Mouse (Mus musculus): ENCODE results near the gene Emilin2. TPM values are rescaled to one million over a fixed set of nuclear protein-coding genes. Genes with fewer than 3 reads are reported as not detected.

Gene Emilin2
- total and polyA plus RNA-seq, 3 experiments, result 0.34 to 0.38 TPM; not detected in 1

- Histone ChIP-seq H3K9me3 (replicated peaks; ENCODE audit: low read length) (no peaks in the 10 kb centered on the region), H3K27ac (ENCODE audit: insufficient read depth, low read depth) (no peak overlapping the region)
Measured at GRCm38 (mm10) chr17:71301413-71301812, 10.4 kb downstream of the Emilin2 start.

GRCm38 (mm10) chr17:71300338-71300737 lies 11.4 kb downstream of the Emilin2 start:
- dilution Hi-C loops (cut with MboI; ENCODE audit: extremely low pct_ligation_motif_present, extremely low pct_unique_long_range_greater_than_20kb, low sequenced_read_pairs), result no loop called here
- H3K36me3 ChIP-seq (replicated peaks in 1 of 2; ENCODE audit: control insufficient read depth in 1 of 2, insufficient read depth in 1 of 2, low read length in 1 of 2), result no peaks in the 10 kb centered on the region

More at GRCm38 (mm10) chr17:71301413-71301812, 10.4 kb downstream of the Emilin2 start:
- no peaks in the 10 kb centered on the region for H3K27me3 ChIP-seq (replicated peaks)
- no peaks in the 10 kb centered on the region for H3K79me2 ChIP-seq (replicated peaks; ENCODE audit: control insufficient read depth, extremely low read depth, insufficient read depth, poor library complexity, severe bottlenecking)
- no peak overlapping the region for H3K4me2 ChIP-seq (ENCODE audit: insufficient read depth, low read depth, poor library complexity, severe bottlenecking)
- no peaks in the 10 kb centered on the region for H3K4me1 ChIP-seq (ENCODE audit: control insufficient read depth in 1 of 2, insufficient read depth in 2 of 2)
- dilution Hi-C loops (cut with MboI; ENCODE audit: extremely low pct_ligation_motif_present, extremely low pct_unique_long_range_greater_than_20kb, low sequenced_read_pairs), result no loop called here
- no peak for TF ChIP-seq CHD1 (IDR thresholded peaks at IDR 0.05; ENCODE audit: low read depth, low read length)
- TF ChIP-seq GABPA (IDR thresholded peaks at IDR 0.05; ENCODE audit: insufficient replicate concordance, low read depth, low read length), result no peak
- TF ChIP-seq CTCF (conservative IDR thresholded peaks at IDR 0.05 in 1 of 2, IDR thresholded peaks at IDR 0.05 in 1 of 2; ENCODE audit: low read depth in 2 of 2, low read length in 2 of 2), result no peak
- no peak for TF ChIP-seq MYC (IDR thresholded peaks at IDR 0.05; ENCODE audit: low read depth, low read length)
- no peak for TF ChIP-seq MAX (IDR thresholded peaks at IDR 0.05; ENCODE audit: low read length)
- no peak for TF ChIP-seq RAD21 (IDR thresholded peaks at IDR 0.05; ENCODE audit: low read depth, low read length)
- TF ChIP-seq MAFK (IDR thresholded peaks at IDR 0.05; ENCODE audit: insufficient replicate concordance, low read length), result no peak
- no peak for TF ChIP-seq MAZ (IDR thresholded peaks at IDR 0.05; ENCODE audit: low read depth, low read length)
- TF ChIP-seq ZC3H11A (IDR thresholded peaks at IDR 0.05; ENCODE audit: low read depth, low read length), result no peak
- TF ChIP-seq SMC3 (IDR thresholded peaks at IDR 0.05; ENCODE audit: low read depth, low read length), result no peak
- H3K4me3 ChIP-seq (replicated peaks in 1 of 3; ENCODE audit: low read depth in 2 of 3, low read length in 2 of 3, poor library complexity in 1 of 3), result no peak overlapping the region
- H3K9ac ChIP-seq (ENCODE audit: insufficient read depth, low read depth), result no peak overlapping the region
- in situ Hi-C loops (cut with MboI; ENCODE audit: low pct_ligation_motif_present, low pct_unique_long_range_greater_than_20kb, low sequenced_read_pairs), result no loop called here
- no peak for DNase-seq (ENCODE audit: extremely low read depth)
- H3K36me3 ChIP-seq (replicated peaks in 1 of 2; ENCODE audit: control insufficient read depth in 1 of 2, insufficient read depth in 1 of 2, low read length in 1 of 2), result no peaks in the 10 kb centered on the region

GRCm38 (mm10) chr17:71299879-71300278 lies 11.9 kb downstream of the Emilin2 start:
- no peak overlapping the region for H3K27ac ChIP-seq (ENCODE audit: insufficient read depth, low read depth)
- H3K79me2 ChIP-seq (replicated peaks; ENCODE audit: control insufficient read depth, extremely low read depth, insufficient read depth, poor library complexity, severe bottlenecking), result no peaks in the 10 kb centered on the region
- no peak overlapping the region for H3K9ac ChIP-seq (ENCODE audit: insufficient read depth, low read depth)
- dilution Hi-C loops (cut with MboI; ENCODE audit: extremely low pct_ligation_motif_present, extremely low pct_unique_long_range_greater_than_20kb, low sequenced_read_pairs), result no loop called here
- in situ Hi-C loops (cut with MboI; ENCODE audit: low pct_ligation_motif_present, low pct_unique_long_range_greater_than_20kb, low sequenced_read_pairs), result no loop called here
- no peak overlapping the region for H3K4me2 ChIP-seq (ENCODE audit: insufficient read depth, low read depth, poor library complexity, severe bottlenecking)
- H3K36me3 ChIP-seq (replicated peaks in 1 of 2; ENCODE audit: control insufficient read depth in 1 of 2, insufficient read depth in 1 of 2, low read length in 1 of 2), result no peaks in the 10 kb centered on the region
- no peak overlapping the region for H3K4me3 ChIP-seq (replicated peaks in 1 of 3; ENCODE audit: low read depth in 2 of 3, low read length in 2 of 3, poor library complexity in 1 of 3)
- no peaks in the 10 kb centered on the region for H3K9me3 ChIP-seq (replicated peaks; ENCODE audit: low read length)
- TF ChIP-seq HCFC1 (IDR thresholded peaks at IDR 0.05; ENCODE audit: low read depth, low read length) (no peak), IRF4 (IDR thresholded peaks at IDR 0.05; ENCODE audit: low read depth, low read length) (no peak), EP300 (IDR thresholded peaks at IDR 0.05; ENCODE audit: low read length) (no peak), USF2 (conservative IDR thresholded peaks at IDR 0.05; ENCODE audit: low read depth, low read length) (no peak), POLR2A (IDR thresholded peaks at IDR 0.05; ENCODE audit: low read depth, low read length) (no peak), JUND (conservative IDR thresholded peaks at IDR 0.05; ENCODE audit: low read depth, low read length) (no peak)
- H3K27me3 ChIP-seq (replicated peaks), result no peaks in the 10 kb centered on the region
- no peak for DNase-seq (ENCODE audit: extremely low read depth)
- no peaks in the 10 kb centered on the region for H3K4me1 ChIP-seq (ENCODE audit: control insufficient read depth in 1 of 2, insufficient read depth in 2 of 2)

More at GRCm38 (mm10) chr17:71300338-71300737, 11.4 kb downstream of the Emilin2 start:
- Histone ChIP-seq H3K27ac (ENCODE audit: insufficient read depth, low read depth) (no peak overlapping the region), H3K79me2 (replicated peaks; ENCODE audit: control insufficient read depth, extremely low read depth, insufficient read depth, poor library complexity, severe bottlenecking) (no peaks in the 10 kb centered on the region), H3K27me3 (replicated peaks) (no peaks in the 10 kb centered on the region), H3K9me3 (replicated peaks; ENCODE audit: low read length) (no peaks in the 10 kb centered on the region), H3K4me3 (replicated peaks in 1 of 3; ENCODE audit: low read depth in 2 of 3, low read length in 2 of 3, poor library complexity in 1 of 3) (no peak overlapping the region), H3K4me2 (ENCODE audit: insufficient read depth, low read depth, poor library complexity, severe bottlenecking) (no peak overlapping the region), H3K4me1 (ENCODE audit: control insufficient read depth in 1 of 2, insufficient read depth in 2 of 2) (no peaks in the 10 kb centered on the region), H3K9ac (ENCODE audit: insufficient read depth, low read depth) (no peak overlapping the region)
- DNase-seq (ENCODE audit: extremely low read depth), result no peak
- in situ Hi-C loops (cut with MboI; ENCODE audit: low pct_ligation_motif_present, low pct_unique_long_range_greater_than_20kb, low sequenced_read_pairs), result no loop called here
- TF ChIP-seq UBTF (IDR thresholded peaks at IDR 0.05; ENCODE audit: low read depth, low read length), result no peak
- TF ChIP-seq CHD1 (IDR thresholded peaks at IDR 0.05; ENCODE audit: low read depth, low read length), result no peak

All from CH12.LX (cell line).